Mouse (Mus musculus) frontal cortex, postnatal 14 days (tissue): Measurements from ENCODE around the gene Vps26b.
A peak's percentile ranks its signal among the peaks of the same experiment; 100 is the strongest.

Source experiments
- DNase-seq, 2 experiments: peaks; one replicate each; pipeline ENCODE4 v3.0.0; 2022; ENCODE audit warnings: low spot score in 2 of 2

Gene Vps26b

GRCm38 (mm10) chr9:27029828-27030762 is at the start of gene Vps26b, which contains the start of gene Ncapd3:
TSS of gene Vps26b (minus strand) at chr9:27030065.
TSS of gene Ncapd3 (plus strand) at chr9:27030175.
- DNase-seq, result peak; percentile 95 to 97

GRCm38 (mm10) chr9:27075812-27076211 is 45.9 kb upstream of the Vps26b start:
- no peak for DNase-seq

GRCm38 (mm10) chr9:27074677-27075076 is 44.8 kb upstream of the Vps26b start:
- DNase-seq, result no peak

GRCm38 (mm10) chr9:27070895-27071294 is 41.0 kb upstream of the Vps26b start:
- no peak for DNase-seq

DNA sequence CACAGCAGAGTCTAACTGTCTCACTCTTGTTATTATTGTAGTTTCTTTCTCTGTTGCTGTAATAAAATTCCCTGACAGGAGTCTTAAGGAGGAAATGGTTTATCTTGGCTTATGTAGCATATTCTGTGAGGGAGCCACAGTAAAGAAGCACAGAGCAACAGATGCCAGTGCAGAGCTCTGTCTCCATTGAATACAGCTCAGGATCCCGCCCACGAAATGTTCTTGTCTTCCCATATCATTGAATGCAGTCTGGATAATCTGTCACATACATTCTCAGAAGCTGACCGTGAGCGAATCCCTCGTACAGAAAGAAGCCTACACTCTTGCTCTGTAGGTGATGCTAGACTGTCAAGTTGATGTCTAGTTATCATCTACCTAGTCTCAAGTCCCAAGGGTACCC is 28.5 kb upstream of the Vps26b start:
- no peak for DNase-seq

- DNase-seq, result no peak
These were observed 19.6 kb upstream of the Vps26b start for GRCm38 (mm10) chr9:27049492-27049891.

DNA sequence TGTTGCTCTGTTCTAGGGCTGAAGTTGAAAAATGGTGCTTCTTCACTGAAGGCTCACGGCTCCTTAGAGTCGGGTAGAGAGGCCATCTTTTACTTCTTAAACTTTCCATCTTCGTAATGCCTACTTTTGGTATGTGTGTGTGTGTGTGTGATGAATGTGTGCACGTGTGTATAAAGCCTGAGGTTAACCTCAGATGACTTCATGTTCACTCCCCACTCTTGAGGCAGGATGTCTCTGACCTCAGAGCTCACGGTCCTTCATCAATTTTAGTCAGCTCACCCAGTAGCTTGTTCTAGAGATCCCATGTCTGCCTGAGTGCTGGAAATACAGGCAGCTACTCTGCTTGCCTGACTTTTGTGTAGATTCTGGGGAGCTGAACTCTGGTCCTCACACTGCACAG is 14.0 kb upstream of the Vps26b start:
- DNase-seq, result no peak

- DNase-seq, result no peak
These were observed 867 bp upstream of the Vps26b start for GRCm38 (mm10) chr9:27030763-27031100.

DNA sequence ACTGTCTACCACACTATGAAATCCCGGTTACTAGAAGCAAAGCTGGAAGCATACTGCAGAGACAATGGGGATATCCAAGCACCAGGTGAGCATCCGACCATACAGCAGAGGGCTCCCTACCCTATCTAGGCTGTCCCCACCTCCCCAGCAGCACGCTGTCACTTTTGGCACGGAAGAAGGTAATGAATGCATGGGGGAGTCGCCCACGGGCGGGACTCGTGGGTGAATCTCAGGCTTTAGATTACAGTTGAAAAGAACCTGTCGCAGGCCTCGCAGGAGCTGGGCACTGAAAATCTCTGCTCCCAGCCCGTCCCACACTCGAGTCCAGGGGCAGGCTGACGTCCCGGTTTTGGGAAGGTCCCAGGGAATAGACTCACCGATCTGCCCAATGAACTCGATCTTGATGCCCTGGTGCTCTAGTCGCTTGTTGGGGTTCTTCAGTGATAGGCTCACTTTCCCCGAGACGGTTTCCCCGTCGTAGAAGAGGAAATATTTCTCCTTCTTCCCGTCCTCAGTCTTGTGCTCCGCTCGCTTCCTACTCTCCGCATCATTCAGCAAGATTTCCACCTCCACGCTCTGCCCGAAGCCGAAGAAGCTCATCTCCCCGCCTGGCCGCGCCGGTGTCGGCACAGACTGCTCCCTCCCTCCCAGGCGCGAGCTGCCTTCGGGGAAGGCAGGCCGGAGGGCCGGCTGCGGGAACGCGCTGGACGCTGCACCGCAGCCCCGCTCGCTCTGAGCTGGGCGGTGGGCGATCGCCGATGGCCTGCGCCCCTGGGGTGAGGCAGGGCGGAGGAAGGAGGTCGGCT is 640 bp downstream of the Vps26b start:
- DNase-seq, result peak; percentile 46 to 47

GRCm38 (mm10) chr9:27026708-27027107 is 3.2 kb downstream of the Vps26b start:
- DNase-seq, result no peak

GRCm38 (mm10) chr9:27023681-27024080 is 6.2 kb downstream of the Vps26b start:
- DNase-seq, result no peak

DNA sequence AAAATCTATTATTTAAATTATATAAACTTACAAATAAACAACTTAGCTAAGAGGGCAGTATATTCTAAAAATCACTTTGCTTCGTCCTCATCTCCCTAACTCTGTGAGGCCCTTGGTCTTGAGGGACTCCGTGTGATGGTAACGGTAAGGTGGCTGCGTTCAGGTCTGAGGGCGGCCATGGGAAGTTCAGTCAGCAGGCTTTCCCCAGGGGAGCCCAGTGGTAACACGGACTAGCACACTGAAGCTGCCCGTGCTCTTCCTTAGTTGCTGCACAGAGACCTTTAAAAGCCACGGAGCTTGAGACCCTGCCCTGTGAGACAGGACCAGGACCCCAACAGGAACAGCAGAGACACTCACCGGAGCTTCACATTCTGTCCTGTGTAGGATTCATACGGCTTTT is 10.9 kb downstream of the Vps26b start:
- no peak for DNase-seq

GRCm38 (mm10) chr9:27011572-27011971 is 18.3 kb downstream of the Vps26b start:
- DNase-seq, result no peak

- DNase-seq, result no peak
These were observed 20.6 kb downstream of the Vps26b start for GRCm38 (mm10) chr9:27009231-27009630.

DNA sequence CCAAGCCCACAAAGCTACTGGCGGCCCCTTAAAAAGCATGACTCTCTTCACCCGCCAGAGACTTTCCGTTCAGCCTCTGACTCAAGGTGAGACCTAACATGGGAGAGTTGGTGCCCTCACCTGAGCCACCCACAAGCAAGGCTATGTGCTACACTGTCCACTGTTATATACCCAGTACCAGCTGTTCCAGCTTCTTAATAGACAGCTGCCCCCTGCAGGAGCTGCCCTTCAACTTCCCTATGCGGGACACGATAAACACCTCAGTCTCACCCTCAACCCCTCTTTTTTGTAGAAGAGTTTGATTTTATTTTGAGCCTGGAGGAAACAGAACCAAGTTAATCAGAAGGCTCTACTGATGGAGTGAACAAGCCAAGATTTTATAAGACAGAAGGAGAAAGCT is 23.0 kb downstream of the Vps26b start:
- no peak for DNase-seq

- no peak for DNase-seq
These were observed 23.9 kb downstream of the Vps26b start for GRCm38 (mm10) chr9:27005933-27006332.

GRCm38 (mm10) chr9:27005231-27005630 is 24.6 kb downstream of the Vps26b start:
- DNase-seq, result no peak

GRCm38 (mm10) chr9:26999461-27000395 is 30.1 kb downstream of the Vps26b start, which contains the start of the genes Acad8 and Thyn1:
TSS of gene Acad8 (minus strand) at chr9:26999566.
TSS of gene Thyn1 (plus strand) at chr9:26999710.
- peak; percentile 93 to 95 for DNase-seq

GRCm38 (mm10) chr9:26998669-26999460 is 31.0 kb downstream of the Vps26b start:
- no peak for DNase-seq

DNA sequence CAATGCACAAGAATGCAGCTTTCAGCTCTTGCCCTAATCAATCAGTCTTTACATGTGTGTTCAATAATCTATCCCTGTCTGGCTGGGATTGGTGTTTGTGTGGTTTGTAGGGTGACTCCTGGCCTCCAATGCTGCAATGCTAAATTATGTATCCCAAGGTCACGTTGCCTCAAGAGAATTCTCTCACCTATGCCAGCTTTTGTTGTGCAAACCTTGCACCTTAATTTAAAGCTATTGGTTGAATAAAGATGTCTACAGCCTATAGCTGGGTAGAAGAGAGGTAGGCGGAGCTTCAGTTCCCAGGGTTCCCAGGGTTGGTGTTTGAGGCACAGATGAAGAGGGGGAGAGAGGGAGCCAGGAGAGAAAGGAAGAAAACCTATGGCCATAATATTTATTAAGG is 32.4 kb downstream of the Vps26b start:
- no peak for DNase-seq

DNA sequence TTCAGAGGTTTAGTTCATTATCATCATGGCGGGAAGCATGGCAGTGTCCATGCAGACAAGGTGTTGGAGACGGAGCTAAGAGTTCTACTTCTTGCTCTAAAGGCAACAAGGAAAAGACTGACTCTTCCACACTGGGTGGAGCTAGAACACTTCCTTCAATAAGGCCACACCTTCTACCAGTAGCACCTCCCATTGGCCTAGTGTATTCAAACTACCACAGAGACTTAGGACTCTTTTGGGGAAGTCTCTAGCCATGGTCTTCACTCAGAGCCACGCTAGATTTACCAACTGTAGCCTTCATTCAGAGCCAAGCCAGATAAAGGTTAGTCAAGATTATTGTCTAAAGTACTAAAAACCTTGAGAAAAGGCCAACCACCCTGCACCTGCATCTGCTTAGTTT is 32.8 kb downstream of the Vps26b start:
- no peak for DNase-seq
